Mouse (Mus musculus): ENCODE measurements at regions not wholly inside any gene's neighbourhood (a gene's known extent, or its start where the extent isn't known, plus 50 kb on each side); places are given as distances from the start of the nearest gene placed in this dataset.

GRCm38 (mm10) chr11:89247991-89248390 lies 54.1 kb downstream of the Nog start:
- no peaks in the 10 kb centered on the region for H3K4me1 ChIP-seq
- no peaks in the 10 kb centered on the region for H3K36me3 ChIP-seq
- peaks cover 5% of the 10 kb centered on the region; the same call in 1 of the 2 replicates for H3K9me3 ChIP-seq
- H3K9ac ChIP-seq, result no peak overlapping the region
- H3K27me3 ChIP-seq (replicated peaks), result no peaks in the 10 kb centered on the region
- H3K4me2 ChIP-seq (replicated peaks), result no peak overlapping the region
- no peak overlapping the region for H3K4me3 ChIP-seq
- no peak overlapping the region for H3K27ac ChIP-seq
- no peak for ATAC-seq (ENCODE audit: low FRiP score, low read depth)
- WGBS, result 93% methylated on average over 2 of the region's 2 CpGs

GRCm38 (mm10) chr11:89243370-89243769 lies 58.8 kb downstream of the Nog start:
- H3K4me3 ChIP-seq, result no peak overlapping the region
- H3K36me3 ChIP-seq, result no peaks in the 10 kb centered on the region
- no peak overlapping the region for H3K9ac ChIP-seq
- no peaks in the 10 kb centered on the region for H3K4me1 ChIP-seq
- H3K27me3 ChIP-seq (replicated peaks), result no peaks in the 10 kb centered on the region
- H3K9me3 ChIP-seq, result no peaks in the 10 kb centered on the region
- H3K4me2 ChIP-seq (replicated peaks), result no peak overlapping the region
- H3K27ac ChIP-seq, result no peak overlapping the region
- ATAC-seq (ENCODE audit: low FRiP score, low read depth), result 0 out of 2 replicates have a peak, but pooled peaks have one; percentile 44
- WGBS, result 13% methylated on average over 3 of the region's 3 CpGs

GRCm38 (mm10) chr11:89242130-89242529 lies 60.0 kb downstream of the Nog start:
- Histone ChIP-seq H3K27me3 (replicated peaks) (no peaks in the 10 kb centered on the region), H3K4me3 (no peak overlapping the region), H3K9ac (no peak overlapping the region), H3K27ac (no peak overlapping the region), H3K9me3 (no peaks in the 10 kb centered on the region), H3K4me2 (replicated peaks) (no peak overlapping the region), H3K36me3 (no peaks in the 10 kb centered on the region), H3K4me1 (no peaks in the 10 kb centered on the region)
- ATAC-seq (ENCODE audit: low FRiP score, low read depth), result no peak
- WGBS, result 56% methylated on average over 2 of the region's 2 CpGs

- Histone ChIP-seq H3K36me3 (no peaks in the 10 kb centered on the region), H3K27ac (no peak overlapping the region), H3K4me3 (no peak overlapping the region), H3K4me1 (no peaks in the 10 kb centered on the region), H3K4me2 (replicated peaks) (no peak overlapping the region), H3K9me3 (no peaks in the 10 kb centered on the region), H3K9ac (no peak overlapping the region), H3K27me3 (replicated peaks) (no peaks in the 10 kb centered on the region)
- 76% methylated on average over 9 of the region's 9 CpGs for WGBS
- ATAC-seq (ENCODE audit: low FRiP score, low read depth), result no peak
Measured at GRCm38 (mm10) chr11:89239891-89240290, 62.2 kb downstream of the Nog start.

GRCm38 (mm10) chr11:89236904-89237303 lies 65.2 kb downstream of the Nog start:
- no peak overlapping the region for H3K4me3 ChIP-seq
- no peak for ATAC-seq (ENCODE audit: low FRiP score, low read depth)
- H3K4me1 ChIP-seq, result no peaks in the 10 kb centered on the region
- H3K4me2 ChIP-seq (replicated peaks), result no peak overlapping the region
- no peaks in the 10 kb centered on the region for H3K9me3 ChIP-seq
- H3K27me3 ChIP-seq (replicated peaks), result no peaks in the 10 kb centered on the region
- no peak overlapping the region for H3K9ac ChIP-seq
- H3K27ac ChIP-seq, result no peak overlapping the region
- H3K36me3 ChIP-seq, result no peaks in the 10 kb centered on the region
- 93% methylated on average over 3 of the region's 3 CpGs for WGBS

GRCm38 (mm10) chr11:89232884-89233480 lies 69.2 kb downstream of the Nog start:
- Histone ChIP-seq H3K36me3 (no peaks in the 10 kb centered on the region), H3K4me3 (no peak overlapping the region), H3K9ac (no peak overlapping the region), H3K27ac (no peak overlapping the region), H3K27me3 (replicated peaks) (no peaks in the 10 kb centered on the region), H3K4me1 (no peaks in the 10 kb centered on the region), H3K9me3 (no peaks in the 10 kb centered on the region), H3K4me2 (replicated peaks) (no peak overlapping the region)
- WGBS, result 64% methylated on average over 9 of the region's 9 CpGs
- ATAC-seq (ENCODE audit: low FRiP score, low read depth), result no peak

GRCm38 (mm10) chr11:89229726-89230125 lies 72.4 kb downstream of the Nog start:
- no peaks in the 10 kb centered on the region for H3K4me1 ChIP-seq
- H3K27me3 ChIP-seq (replicated peaks), result no peaks in the 10 kb centered on the region
- WGBS, result 81% methylated on average over 5 of the region's 5 CpGs
- H3K4me3 ChIP-seq, result no peak overlapping the region
- H3K4me2 ChIP-seq (replicated peaks), result no peak overlapping the region
- no peak overlapping the region for H3K9ac ChIP-seq
- no peaks in the 10 kb centered on the region for H3K36me3 ChIP-seq
- H3K27ac ChIP-seq, result no peak overlapping the region
- no peaks in the 10 kb centered on the region for H3K9me3 ChIP-seq
- ATAC-seq (ENCODE audit: low FRiP score, low read depth), result no peak

- no peak overlapping the region for H3K27ac ChIP-seq
- 93% methylated on average over 5 of the region's 5 CpGs for WGBS
- no peaks in the 10 kb centered on the region; the same call in 1 of the 2 replicates for H3K9me3 ChIP-seq
- no peak for ATAC-seq (ENCODE audit: low FRiP score, low read depth)
- H3K4me1 ChIP-seq, result peaks cover 6% of the 10 kb centered on the region; the same call in 1 of the 2 replicates
- no peak overlapping the region for H3K4me2 ChIP-seq (replicated peaks)
- no peak overlapping the region for H3K4me3 ChIP-seq
- no peak overlapping the region for H3K9ac ChIP-seq
- H3K27me3 ChIP-seq (replicated peaks), result no peaks in the 10 kb centered on the region
- no peaks in the 10 kb centered on the region for H3K36me3 ChIP-seq
Measured at GRCm38 (mm10) chr11:89213204-89213603, 88.9 kb downstream of the Nog start.

GRCm38 (mm10) chr11:89209531-89209950 lies 92.6 kb downstream of the Nog start:
- Histone ChIP-seq H3K9me3 (no peaks in the 10 kb centered on the region), H3K27me3 (replicated peaks) (no peaks in the 10 kb centered on the region), H3K4me3 (no peak overlapping the region), H3K4me2 (replicated peaks) (no peak overlapping the region), H3K36me3 (no peaks in the 10 kb centered on the region), H3K4me1 (peaks cover 6% of the 10 kb centered on the region; the same call in 1 of the 2 replicates), H3K9ac (no peak overlapping the region), H3K27ac (no peak overlapping the region)
- no peak for ATAC-seq (ENCODE audit: low FRiP score, low read depth)
- WGBS, result 29% methylated on average over 11 of the region's 11 CpGs

GRCm38 (mm10) chr11:89209072-89209471 lies 93.1 kb downstream of the Nog start:
- Histone ChIP-seq H3K4me1 (peaks cover 6% of the 10 kb centered on the region; the same call in 1 of the 2 replicates), H3K27ac (no peak overlapping the region), H3K4me2 (replicated peaks) (no peak overlapping the region), H3K9me3 (no peaks in the 10 kb centered on the region), H3K36me3 (no peaks in the 10 kb centered on the region), H3K4me3 (no peak overlapping the region), H3K9ac (no peak overlapping the region), H3K27me3 (replicated peaks) (no peaks in the 10 kb centered on the region)
- 55% methylated on average over 6 of the region's 6 CpGs for WGBS
- no peak for ATAC-seq (ENCODE audit: low FRiP score, low read depth)

- no peaks in the 10 kb centered on the region for H3K36me3 ChIP-seq
- no peaks in the 10 kb centered on the region for H3K27me3 ChIP-seq (replicated peaks)
- ATAC-seq (ENCODE audit: low FRiP score, low read depth), result no peak
- H3K4me1 ChIP-seq, result peaks cover 6% of the 10 kb centered on the region; the same call in 1 of the 2 replicates
- no peak overlapping the region for H3K27ac ChIP-seq
- no peak overlapping the region for H3K4me3 ChIP-seq
- H3K9me3 ChIP-seq, result no peaks in the 10 kb centered on the region
- no peak overlapping the region for H3K4me2 ChIP-seq (replicated peaks)
- WGBS, result 60% methylated on average over 3 of the region's 3 CpGs
- no peak overlapping the region for H3K9ac ChIP-seq
Measured at GRCm38 (mm10) chr11:89206788-89207187, 95.3 kb downstream of the Nog start.

GRCm38 (mm10) chr11:89204948-89205545 lies 97.1 kb downstream of the Nog start:
- Histone ChIP-seq H3K36me3 (no peaks in the 10 kb centered on the region), H3K4me1 (peaks cover 6% of the 10 kb centered on the region; the same call in 1 of the 2 replicates), H3K27me3 (replicated peaks) (no peaks in the 10 kb centered on the region), H3K4me2 (replicated peaks) (no peak overlapping the region), H3K9me3 (no peaks in the 10 kb centered on the region), H3K4me3 (no peak overlapping the region), H3K9ac (no peak overlapping the region), H3K27ac (no peak overlapping the region)
- WGBS, result 76% methylated on average over 7 of the region's 7 CpGs
- ATAC-seq (ENCODE audit: low FRiP score, low read depth), result no peak

- Histone ChIP-seq H3K36me3 (no peaks in the 10 kb centered on the region), H3K27me3 (replicated peaks) (no peaks in the 10 kb centered on the region), H3K9ac (no peak overlapping the region), H3K4me2 (replicated peaks) (no peak overlapping the region), H3K9me3 (no peaks in the 10 kb centered on the region), H3K4me1 (no peaks in the 10 kb centered on the region), H3K27ac (no peak overlapping the region), H3K4me3 (no peak overlapping the region)
- WGBS, result 95% methylated on average over 3 of the region's 3 CpGs
- no peak for ATAC-seq (ENCODE audit: low FRiP score, low read depth)
Measured at GRCm38 (mm10) chr11:89200458-89200857, 101.7 kb downstream of the Nog start.

All from neural tube, embryonic 12.5 days (tissue).